Mouse (Mus musculus) embryonic stem cell, embryonic (primary cell): Measurements from ENCODE around the gene Tspan4.

ENCODE experiments used
- CTCF ChIA-PET, 4 experiments: fragments of 300-600 bp in 2 of 4; fragments of 350-600 bp in 2 of 4; sonication (Branson Sonifier 250); formaldehyde crosslinking; loops; one replicate each; lab custom pipeline; 2022; ENCODE audit warnings: inconsistent platforms in 2 of 4; lab: Charles Lee
- POLR2A ChIA-PET, 4 experiments: fragments of 300-600 bp in 2 of 4; fragments of 350-600 bp in 2 of 4; sonication (Branson Sonifier 250); formaldehyde crosslinking; loops; one replicate each; lab custom pipeline; 2022; ENCODE audit warnings: antibody characterized with exemption in 4 of 4, inconsistent platforms in 1 of 4; lab: Charles Lee

Tspan4 gene

GRCm38 (mm10) chr7:141483114-141483653, 8.1 kb downstream of the Tspan4 start:
- POLR2A ChIA-PET: interaction anchor here in 3 of 4 experiments (0.6 to 38.4 kb wide), 14 partner anchors 8 to 205 kb away, joined by 3 to 944 read pairs (median 5); partner anchors contain the start of genes Cd151 (in 2 of the 3), Chid1 (in 1 of the 3), Cracr2b (in 1 of the 3) and Pnpla2 (in 1 of the 3)
- CTCF ChIA-PET: interaction anchor here in 2 of 4 experiments (1.4 to 4.7 kb wide), 6 partner anchors 15 to 184 kb away, joined by 4 to 49 read pairs (median 16); partner anchors contain the start of genes Cd151 (in 1 of the 2), Chid1 (in 1 of the 2) and Cracr2b (in 1 of the 2)

- ChIA-PET CTCF (interaction anchor here in 1 of 4 experiments (4.7 kb wide), 1 partner anchor 17 kb away, joined by 22 read pairs; the partner anchor contains the start of gene Cd151), POLR2A (interaction anchor here in 2 of 4 experiments (0.8 to 38.4 kb wide), 12 partner anchors 9 to 93 kb away, joined by 3 to 944 read pairs (median 4); partner anchors contain the start of genes Polr2l (in 2 of the 2), Tspan4 (in 2 of the 2), Cd151 (in 1 of the 2) and Cracr2b (in 1 of the 2))
Measured at GRCm38 (mm10) chr7:141484186-141485120, 9.4 kb downstream of the Tspan4 start.

- ChIA-PET CTCF (no interaction called here), POLR2A (interaction anchor here in 3 of 4 experiments (0.6 to 38.4 kb wide), 9 partner anchors 8 to 105 kb away, joined by 3 to 944 read pairs (median 4); partner anchors contain the start of genes Polr2l (in 2 of the 3), Tspan4 (in 2 of the 3), Cd151 (in 1 of the 3) and Cracr2b (in 1 of the 3))
Measured at GRCm38 (mm10) chr7:141485186-141485585, 10.1 kb downstream of the Tspan4 start.

- CTCF ChIA-PET: interaction anchor here in 1 of 4 experiments (1.2 kb wide), 1 partner anchor 173 kb away, joined by 3 read pairs; no protein-coding TSS in a partner anchor
- POLR2A ChIA-PET: interaction anchor here in 3 of 4 experiments (0.6 to 38.4 kb wide), 7 partner anchors 8 to 105 kb away, joined by 3 to 944 read pairs (median 4); partner anchors contain the start of genes Cd151 (in 1 of the 3), Chid1 (in 1 of the 3), Cracr2b (in 1 of the 3) and Pnpla2 (in 1 of the 3)
Measured at GRCm38 (mm10) chr7:141485606-141486005, 10.6 kb downstream of the Tspan4 start.

GRCm38 (mm10) chr7:141486239-141486638, 11.2 kb downstream of the Tspan4 start:
- CTCF ChIA-PET: interaction anchor here in 2 of 4 experiments (1.0 to 1.2 kb wide), 2 partner anchors 165 to 172 kb away, joined by 3 read pairs; no protein-coding TSS in a partner anchor

GRCm38 (mm10) chr7:141487141-141487540, 12.1 kb downstream of the Tspan4 start:
- POLR2A ChIA-PET: interaction anchor here in 3 of 4 experiments (0.9 to 38.4 kb wide), 9 partner anchors 12 to 415 kb away, joined by 3 to 944 read pairs (median 5); partner anchors contain the start of genes Cd151 (in 1 of the 3), Chid1 (in 1 of the 3), Cracr2b (in 1 of the 3) and Pnpla2 (in 1 of the 3)
- CTCF ChIA-PET: interaction anchor here in 1 of 4 experiments (1.0 kb wide), 1 partner anchor 164 kb away, joined by 3 read pairs; no protein-coding TSS in a partner anchor

More at GRCm38 (mm10) chr7:141486239-141486638, 11.2 kb downstream of the Tspan4 start:
- POLR2A ChIA-PET: interaction anchor here in 2 of 4 experiments (0.9 to 38.4 kb wide), 5 partner anchors 10 to 416 kb away, joined by 3 to 944 read pairs (median 5); partner anchors contain the start of genes Cd151 (in 1 of the 2), Chid1 (in 1 of the 2), Cracr2b (in 1 of the 2) and Pnpla2 (in 1 of the 2)

- POLR2A ChIA-PET: interaction anchor here in 2 of 4 experiments (0.6 to 38.4 kb wide), 6 partner anchors 10 to 112 kb away, joined by 3 to 944 read pairs (median 4); partner anchors contain the start of genes Cd151 (in 1 of the 2), Cracr2b (in 1 of the 2), Pnpla2 (in 1 of the 2) and Polr2l (in 1 of the 2)
- CTCF ChIA-PET: interaction anchor here (0.5 to 4.8 kb wide), 21 partner anchors 9 to 1370 kb away, joined by 3 to 36 read pairs (median 3); partner anchors contain the start of gene Chid1 (in 1 of the 4)
Measured at GRCm38 (mm10) chr7:141491151-141491550, 16.1 kb downstream of the Tspan4 start.

- CTCF ChIA-PET: interaction anchor here in 1 of 4 experiments (1.4 to 4.8 kb wide), 2 partner anchors 12 to 98 kb away, joined by 3 to 36 read pairs; no protein-coding TSS in a partner anchor
- POLR2A ChIA-PET: interaction anchor here in 1 of 4 experiments (0.9 kb wide), 1 partner anchor 7 kb away, joined by 3 read pairs; no protein-coding TSS in a partner anchor
Measured at GRCm38 (mm10) chr7:141492738-141493137, 17.7 kb downstream of the Tspan4 start.

GRCm38 (mm10) chr7:141493729-141494128, 18.7 kb downstream of the Tspan4 start:
- CTCF ChIA-PET: interaction anchor here in 2 of 4 experiments (0.6 to 4.8 kb wide), 3 partner anchors 13 to 193 kb away, joined by 3 to 36 read pairs (median 4); no protein-coding TSS in a partner anchor
- POLR2A ChIA-PET: interaction anchor here in 3 of 4 experiments (0.6 to 2.0 kb wide), 3 partner anchors 8 to 25 kb away, joined by 3 to 14 read pairs (median 3); no protein-coding TSS in a partner anchor

- ChIA-PET POLR2A (interaction anchor here in 2 of 4 experiments (0.6 to 2.0 kb wide), 5 partner anchors 10 to 55 kb away, joined by 3 to 14 read pairs (median 3); partner anchors contain the start of gene Chid1 (in 1 of the 2)), CTCF (interaction anchor here in 1 of 4 experiments (1.3 kb wide), 1 partner anchor 14 kb away, joined by 4 read pairs; no protein-coding TSS in a partner anchor)
Measured at GRCm38 (mm10) chr7:141495379-141495778, 20.3 kb downstream of the Tspan4 start.

- ChIA-PET POLR2A (interaction anchor here in 1 of 4 experiments (1.3 to 2.7 kb wide), 5 partner anchors 10 to 43 kb away, joined by 3 to 6 read pairs (median 5); partner anchors contain the start of gene Chid1), CTCF (no interaction called here)
Measured at GRCm38 (mm10) chr7:141495940-141496339, 20.9 kb downstream of the Tspan4 start.

- CTCF ChIA-PET: interaction anchor here in 1 of 4 experiments (4.1 kb wide), 1 partner anchor 17 kb away, joined by 16 read pairs; no protein-coding TSS in a partner anchor
- POLR2A ChIA-PET: interaction anchor here in 2 of 4 experiments (0.6 to 2.7 kb wide), 6 partner anchors 11 to 83 kb away, joined by 3 to 15 read pairs (median 4); partner anchors contain the start of genes Polr2l (in 1 of the 2) and Tspan4 (in 1 of the 2)
Measured at GRCm38 (mm10) chr7:141497600-141497999, 22.6 kb downstream of the Tspan4 start.

GRCm38 (mm10) chr7:141501820-141502555, 26.9 kb downstream of the Tspan4 start:
- POLR2A ChIA-PET: interaction anchor here in 2 of 4 experiments (0.8 to 1.5 kb wide), 6 partner anchors 14 to 38 kb away, joined by 3 to 8 read pairs (median 3); partner anchors contain the start of genes Chid1 (in 1 of the 2), Polr2l (in 1 of the 2) and Tspan4 (in 1 of the 2)
- CTCF ChIA-PET: interaction anchor here in 2 of 4 experiments (0.5 to 1.5 kb wide), 5 partner anchors 10 to 202 kb away, joined by 3 read pairs; no protein-coding TSS in a partner anchor

GRCm38 (mm10) chr7:141502556-141502905, 27.5 kb downstream of the Tspan4 start:
- ChIA-PET CTCF (interaction anchor here in 2 of 4 experiments (0.5 to 1.5 kb wide), 5 partner anchors 9 to 201 kb away, joined by 3 read pairs; no protein-coding TSS in a partner anchor), POLR2A (interaction anchor here in 2 of 4 experiments (0.8 to 1.5 kb wide), 7 partner anchors 14 to 37 kb away, joined by 3 to 8 read pairs (median 3); partner anchors contain the start of genes Chid1 (in 1 of the 2), Polr2l (in 1 of the 2) and Tspan4 (in 1 of the 2))

GRCm38 (mm10) chr7:141506278-141506677, 31.2 kb downstream of the Tspan4 start:
- CTCF ChIA-PET: interaction anchor here in 2 of 4 experiments (0.7 to 1.7 kb wide), 2 partner anchors 25 to 157 kb away, joined by 6 read pairs; no protein-coding TSS in a partner anchor

More at GRCm38 (mm10) chr7:141506278-141506677, 31.2 kb downstream of the Tspan4 start:
- POLR2A ChIA-PET: no interaction called here
